Mouse (Mus musculus): ENCODE data around the gene Ccdc88b. TPM values are rescaled to one million over a fixed set of nuclear protein-coding genes. Genes with fewer than 3 reads are reported as not detected.

The Ccdc88b gene
- total RNA-seq, 2 experiments from 2014 or later, result 1.7 to 1.8 TPM

GRCm38 (mm10) chr19:6829870-6830555 lies 28.0 kb downstream of the Ccdc88b start:
- no peak for DNase-seq

DNA sequence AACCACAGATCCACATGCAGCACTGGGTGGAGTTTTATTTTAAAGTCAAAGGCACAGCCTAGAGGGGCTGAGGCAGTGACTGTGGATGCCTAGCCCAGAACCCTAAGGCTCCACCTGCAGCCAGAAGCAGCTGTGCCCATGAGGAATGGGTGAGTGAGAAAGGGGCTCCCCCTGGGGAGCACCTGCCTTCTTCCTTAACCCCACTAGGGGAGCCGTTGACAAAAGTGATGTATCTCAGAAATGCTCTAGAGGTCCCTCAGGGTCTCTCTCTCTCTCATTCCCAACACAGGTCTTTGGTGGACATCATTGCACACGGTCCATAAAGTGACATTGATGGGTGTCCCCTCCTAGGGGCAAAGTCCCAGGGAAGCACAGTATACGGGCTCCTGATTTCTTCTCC lies 28.9 kb downstream of the Ccdc88b start:
- DNase-seq, result no peak

DNA sequence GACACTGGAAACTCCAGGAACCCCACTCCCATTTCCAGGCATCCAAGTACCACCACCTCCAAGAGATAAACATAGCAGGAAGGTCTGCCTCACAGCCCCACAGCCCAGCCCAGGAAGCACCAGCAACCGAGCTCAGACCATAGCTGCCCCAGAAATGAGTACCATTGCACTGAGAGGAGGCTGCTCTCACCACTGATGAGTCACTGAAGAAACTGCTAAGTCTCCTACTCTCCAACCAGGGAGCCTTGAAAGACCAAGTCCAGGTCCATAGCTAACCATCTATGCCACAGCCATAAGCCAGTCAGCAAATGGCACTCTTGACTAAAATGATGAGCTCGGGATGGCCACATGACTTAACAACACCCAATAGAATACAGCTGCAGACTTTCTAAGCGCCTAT lies 31.4 kb downstream of the Ccdc88b start:
- no peak for DNase-seq

DNA sequence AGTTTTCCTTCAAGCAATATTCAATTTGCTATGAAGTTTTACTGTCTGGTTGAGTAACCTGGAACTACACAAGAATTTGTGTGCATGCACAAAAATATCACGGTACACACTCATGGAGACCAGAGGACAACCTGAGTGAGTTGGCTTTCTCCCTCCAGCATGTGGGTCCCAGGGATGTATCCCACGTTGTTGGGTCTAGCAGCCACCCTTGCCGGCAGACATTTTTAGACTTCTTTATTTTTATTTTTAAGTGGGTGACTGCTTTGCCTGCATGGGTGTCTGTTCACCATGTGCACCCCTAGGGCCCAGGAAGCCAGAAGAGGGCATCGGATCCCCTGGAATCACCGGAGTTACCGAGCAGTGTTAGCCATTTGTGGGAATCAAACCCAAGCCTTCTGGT lies 32.6 kb downstream of the Ccdc88b start:
- no peak for DNase-seq

GRCm38 (mm10) chr19:6820538-6821195 lies 37.3 kb downstream of the Ccdc88b start:
- no peak for DNase-seq

GRCm38 (mm10) chr19:6819143-6819827 lies 38.7 kb downstream of the Ccdc88b start:
- no peak for DNase-seq

- DNase-seq, result no peak
Measured at GRCm38 (mm10) chr19:6814958-6815357, 43.1 kb downstream of the Ccdc88b start.

GRCm38 (mm10) chr19:6814366-6814765 lies 43.6 kb downstream of the Ccdc88b start:
- no peak for DNase-seq

Small RNA genes within 50 kb of the gene (microRNA-seq; reads per million reads assigned to microRNA genes)
- not detected for gene Mir5046

Other genes starting within 250 kb of the Ccdc88b start
- gene Rps6ka4, start 17.6 kb downstream of the Ccdc88b start, total RNA-seq (2021), result 10 to 100 TPM; 30.0 to 30.7 TPM
- 100 to 1,000 TPM in 1 of 2 experiments, 10 to 100 TPM in 1; 93.1 to 116 TPM for gene Trmt112, start 51.5 kb upstream of the Ccdc88b start, total RNA-seq (2021)
- 100 to 1,000 TPM; 254 to 293 TPM for gene Prdx5, start 51.9 kb upstream of the Ccdc88b start, total RNA-seq (2021)
- gene Esrra, start 63.6 kb upstream of the Ccdc88b start, total RNA-seq (2021), result 10 to 100 TPM; 33.6 to 50.9 TPM
- not detected for gene Catsperz, start 67.2 kb upstream of the Ccdc88b start, total RNA-seq (2021)
- under 1 TPM; 0.16 to 0.20 TPM for gene Kcnk4, start 76.3 kb upstream of the Ccdc88b start, total RNA-seq (2021)
- 10 to 100 TPM; 48.6 to 54.5 TPM for gene Bad, start 83.7 kb upstream of the Ccdc88b start, total RNA-seq (2021)
- 10 to 100 TPM; 49.1 to 49.9 TPM for gene Gpr137, start 84.3 kb upstream of the Ccdc88b start, total RNA-seq (2021)
- gene Ppp1r14b, start 116.8 kb upstream of the Ccdc88b start, total RNA-seq (2021), result 100 to 1,000 TPM; 203 TPM
- 10 to 100 TPM; 41.8 to 44.5 TPM for gene Plcb3, start 118.3 kb upstream of the Ccdc88b start, total RNA-seq (2021)
- gene Fkbp2, start 122.3 kb upstream of the Ccdc88b start, total RNA-seq (2021), result 100 to 1,000 TPM in 1 of 2 experiments, 10 to 100 TPM in 1; 93.3 to 103 TPM
- gene Vegfb, start 129.4 kb upstream of the Ccdc88b start, total RNA-seq (2021), result 10 to 100 TPM; 92.0 to 95.7 TPM
- 10 to 100 TPM; 38.5 to 46.1 TPM for gene Dnajc4, start 134.4 kb upstream of the Ccdc88b start, total RNA-seq (2021)
- gene Nudt22, start 137.9 kb upstream of the Ccdc88b start, total RNA-seq (2021), result 10 to 100 TPM; 39.0 to 42.4 TPM
- gene Trpt1, start 137.9 kb upstream of the Ccdc88b start, total RNA-seq (2021), result 10 to 100 TPM in 1 of 2 experiments, 1 to 10 TPM in 1; 8.2 to 16.8 TPM
- 1 to 10 TPM; 6.9 TPM for gene Fermt3, start 161.3 kb upstream of the Ccdc88b start, total RNA-seq (2021)
- gene Stip1, start 181.8 kb upstream of the Ccdc88b start, total RNA-seq (2021), result 100 to 1,000 TPM; 149 to 281 TPM
- gene Macrod1, start 198.6 kb upstream of the Ccdc88b start, total RNA-seq (2021), result 10 to 100 TPM; 52.5 to 66.7 TPM
- 1 to 10 TPM; 1.3 to 4.0 TPM for gene Flrt1, start 247.5 kb upstream of the Ccdc88b start, total RNA-seq (2021)